Mouse (Mus musculus): ENCODE results near the gene Men1.
"Not testable (repeated sequence)": the region's sequence is repeated elsewhere in the genome, so short reads cannot be mapped to it uniquely, and the experiment has no call there.

The Men1 gene

GRCm38 (mm10) chr19:6304787-6305516, 29.8 kb upstream of the Men1 start:
- DNase-seq (ENCODE audit: low spot score): peak; percentile 93

DNA sequence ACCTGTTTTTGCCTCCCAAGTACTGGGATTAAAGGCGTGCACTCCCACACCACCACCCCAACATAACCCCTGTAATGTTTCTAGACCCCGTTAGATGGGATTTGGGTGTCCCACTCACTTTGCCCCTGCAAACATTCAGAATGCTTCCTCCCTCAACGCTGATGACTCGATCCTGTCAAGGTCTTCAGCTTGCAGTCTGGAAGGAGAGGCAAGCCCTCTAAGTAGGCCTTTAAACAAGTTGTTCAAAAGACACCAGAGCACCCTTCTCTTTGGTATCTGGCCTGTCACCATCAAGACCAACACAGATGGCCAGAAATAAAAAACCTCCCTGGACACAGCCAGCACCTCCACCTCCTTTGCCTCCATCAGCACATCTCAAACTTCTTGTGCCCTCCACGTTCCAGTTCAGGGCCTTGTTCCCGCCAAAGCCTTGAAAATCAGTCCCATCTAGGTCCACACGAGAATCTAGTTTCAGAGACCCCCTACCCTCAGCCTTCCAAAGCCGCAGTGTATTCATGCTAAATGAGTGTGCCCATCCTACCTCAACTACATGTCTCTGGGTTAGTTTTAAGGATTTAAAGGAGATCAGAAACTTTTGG, 29.2 kb upstream of the Men1 start:
- no peak for DNase-seq (ENCODE audit: low spot score)

- DNase-seq (ENCODE audit: low spot score): peak; percentile 78
These were observed 28.6 kb upstream of the Men1 start, which contains the start of gene Cdc42bpg for GRCm38 (mm10) chr19:6306137-6306551. Gene Cdc42bpg, plus strand, starts transcription at chr19:6306456.

- peak; percentile 84 for DNase-seq (ENCODE audit: low spot score)
These were observed 28.2 kb upstream of the Men1 start for GRCm38 (mm10) chr19:6306586-6306985.

GRCm38 (mm10) chr19:6307733-6308531, 26.8 kb upstream of the Men1 start:
- DNase-seq (ENCODE audit: low spot score): no peak

DNA sequence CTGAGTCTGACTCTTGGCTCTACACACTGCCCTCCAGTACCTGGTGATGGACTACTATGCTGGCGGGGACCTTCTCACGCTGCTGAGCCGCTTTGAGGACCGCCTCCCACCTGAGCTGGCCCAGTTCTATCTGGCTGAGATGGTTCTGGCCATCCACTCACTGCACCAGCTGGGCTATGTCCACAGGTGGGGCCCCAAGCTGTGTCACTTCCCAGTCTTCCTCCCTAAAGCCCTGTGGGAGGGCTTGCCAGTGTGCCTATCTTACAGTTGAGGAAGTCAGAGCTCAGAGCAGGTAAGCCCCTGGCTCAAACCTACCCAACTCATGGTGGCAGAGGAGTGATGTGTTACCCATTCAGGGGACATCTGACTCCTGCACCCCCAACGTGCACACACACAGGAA, 24.6 kb upstream of the Men1 start:
- DNase-seq (ENCODE audit: low spot score): no peak

GRCm38 (mm10) chr19:6311783-6312182, 23.0 kb upstream of the Men1 start:
- DNase-seq (ENCODE audit: low spot score): not testable (repeated sequence)

- DNase-seq (ENCODE audit: low spot score): no peak
These were observed 21.0 kb upstream of the Men1 start for GRCm38 (mm10) chr19:6313796-6314195.

DNA sequence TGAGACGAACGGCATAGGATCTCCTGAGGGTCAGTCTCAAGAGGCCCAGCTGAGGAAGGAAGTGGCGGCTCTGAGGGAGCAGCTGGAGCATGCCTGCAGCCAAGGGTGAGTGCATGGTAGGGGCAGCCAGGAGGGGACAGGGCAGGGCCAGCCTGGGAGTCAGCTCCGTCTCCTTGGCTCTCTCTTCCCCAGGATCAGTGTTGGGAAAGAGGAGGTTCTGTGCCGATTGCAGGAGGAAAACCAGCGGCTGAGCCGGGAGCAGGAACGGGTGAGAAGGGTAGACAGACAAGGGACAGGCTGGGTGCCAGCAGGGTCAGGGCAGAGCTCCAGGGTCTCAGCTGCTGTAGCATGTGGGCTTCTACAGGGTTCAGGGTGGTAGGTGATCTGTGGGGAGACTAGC, 20.3 kb upstream of the Men1 start:
- DNase-seq (ENCODE audit: low spot score): no peak

DNA sequence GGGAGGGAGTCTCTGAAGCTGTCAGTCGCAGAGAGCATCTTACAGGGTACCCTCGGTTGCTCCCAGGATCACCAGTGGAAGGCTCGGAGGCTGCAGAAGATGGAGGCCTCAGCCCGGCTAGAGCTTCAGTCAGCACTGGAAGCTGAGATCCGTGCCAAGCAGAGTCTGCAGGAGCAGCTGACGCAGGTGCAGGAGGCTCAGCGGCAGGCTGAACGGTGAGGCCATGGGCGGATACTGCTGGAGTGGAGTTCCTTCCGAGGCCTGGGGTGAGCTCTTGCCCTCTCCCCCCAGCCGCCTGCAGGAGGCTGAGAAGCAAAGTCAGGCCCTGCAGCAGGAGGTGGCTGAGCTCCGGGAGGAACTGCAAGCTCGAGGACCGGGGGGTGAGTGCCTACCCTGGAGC, 19.2 kb upstream of the Men1 start:
- no peak for DNase-seq (ENCODE audit: low spot score)

- no peak for DNase-seq (ENCODE audit: low spot score)
These were observed 16.6 kb upstream of the Men1 start for GRCm38 (mm10) chr19:6318145-6318544.

- no peak for DNase-seq (ENCODE audit: low spot score)
These were observed 13.4 kb upstream of the Men1 start for GRCm38 (mm10) chr19:6321358-6321757.

DNA sequence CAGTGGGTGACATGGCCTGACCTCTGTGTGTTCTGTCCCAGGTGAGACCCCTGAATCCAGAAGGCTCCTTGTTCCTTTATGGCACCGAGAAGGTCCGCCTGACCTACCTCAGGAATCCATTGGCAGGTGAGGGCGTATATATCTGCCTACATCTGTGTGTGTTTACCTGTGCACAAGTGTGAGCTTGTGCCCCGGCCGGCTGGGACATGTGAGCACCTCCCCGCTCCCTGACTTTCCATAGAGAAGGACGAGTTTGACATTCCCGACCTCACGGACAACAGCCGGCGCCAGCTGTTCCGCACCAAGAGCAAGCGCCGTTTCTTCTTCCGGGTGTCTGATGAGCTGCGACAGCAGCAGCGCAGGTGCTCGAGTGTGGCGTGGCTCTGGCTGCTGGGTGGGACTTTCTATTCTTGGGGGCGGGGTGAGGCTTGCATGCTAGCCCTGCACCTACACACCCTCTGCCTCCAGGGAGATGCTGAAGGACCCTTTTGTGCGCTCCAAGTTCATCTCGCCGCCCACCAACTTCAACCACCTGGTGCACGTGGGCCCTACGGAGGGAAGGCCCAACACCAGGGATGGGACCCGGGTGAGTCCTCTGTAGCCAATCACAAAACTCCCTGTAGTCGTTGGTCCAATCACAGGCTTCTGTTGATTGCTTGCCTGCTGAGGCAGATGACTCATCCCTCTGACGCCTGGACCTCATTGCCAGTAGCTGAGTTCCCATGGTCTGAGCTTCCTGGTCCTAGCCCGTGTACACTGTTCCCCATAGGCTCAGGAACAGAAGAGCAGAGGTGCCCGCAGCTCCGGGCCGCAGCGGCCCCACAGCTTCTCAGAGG, 12.8 kb upstream of the Men1 start:
- no peak for DNase-seq (ENCODE audit: low spot score)

GRCm38 (mm10) chr19:6324751-6325150, 10.0 kb upstream of the Men1 start:
- DNase-seq (ENCODE audit: low spot score): no peak

DNA sequence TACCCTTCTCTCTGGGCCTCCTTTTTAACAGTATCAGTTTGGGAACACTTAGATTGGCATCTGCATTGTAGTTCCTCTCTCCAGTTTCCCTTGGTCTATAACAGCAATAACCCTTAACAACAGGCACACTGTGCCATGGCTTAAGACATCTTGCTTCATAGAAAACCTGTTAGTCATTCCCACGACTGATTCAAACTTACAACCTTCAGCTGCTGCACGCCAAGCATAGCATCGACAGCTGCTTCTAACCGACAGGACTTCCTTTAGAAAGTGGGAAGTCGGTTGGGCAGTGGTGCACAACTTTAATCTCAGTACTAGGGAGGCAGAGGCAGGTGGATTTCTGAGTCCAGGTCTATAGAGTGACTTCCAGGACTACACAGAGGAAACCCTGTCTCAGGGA, 3.6 kb upstream of the Men1 start:
- DNase-seq (ENCODE audit: low spot score): no peak

GRCm38 (mm10) chr19:6331719-6332516, 2.9 kb upstream of the Men1 start:
- peak; percentile 58 for DNase-seq (ENCODE audit: low spot score)

DNA sequence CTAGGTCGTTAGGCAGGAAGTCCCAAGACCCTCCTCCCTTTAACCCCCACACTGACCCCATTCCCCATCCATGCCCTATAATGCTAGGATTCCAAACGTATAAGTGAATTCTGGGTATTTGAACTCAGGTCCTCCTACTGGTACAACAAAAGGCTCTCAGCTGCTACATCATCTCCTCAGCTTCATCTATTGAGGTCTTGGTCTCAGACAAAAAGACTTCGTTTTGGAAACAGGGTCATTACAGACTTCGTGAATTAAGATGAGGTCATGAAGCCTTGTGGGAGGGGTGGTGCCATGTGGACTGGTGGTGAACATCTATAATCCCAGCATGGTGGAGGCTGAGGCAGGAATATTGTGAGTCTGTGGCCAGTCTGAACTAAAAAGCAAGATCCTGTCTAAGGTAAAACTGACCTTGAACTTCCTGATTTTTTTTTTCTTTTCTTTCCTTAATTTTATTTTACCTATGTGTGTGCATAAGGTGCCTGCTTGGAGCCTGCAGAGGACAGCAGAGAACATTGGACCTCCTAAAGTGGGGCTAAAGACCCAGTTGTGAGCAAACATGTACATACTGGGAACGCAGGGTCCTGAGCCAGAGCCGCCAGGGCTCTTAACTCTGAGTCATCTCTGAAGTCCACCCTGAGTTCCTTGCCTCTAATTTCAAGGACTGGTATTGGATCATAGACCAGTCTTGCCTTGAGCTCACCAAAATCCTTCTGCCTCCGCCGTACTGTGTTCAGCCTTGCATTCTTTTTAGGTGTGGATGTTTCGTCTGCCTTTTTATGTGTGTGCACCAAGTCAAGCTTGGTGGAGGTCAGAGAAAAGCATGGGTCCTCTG, 801 bp upstream of the Men1 start:
- no peak for DNase-seq (ENCODE audit: low spot score)

GRCm38 (mm10) chr19:6335458-6335827, 664 bp downstream of the Men1 start:
- no peak for DNase-seq (ENCODE audit: low spot score)

DNA sequence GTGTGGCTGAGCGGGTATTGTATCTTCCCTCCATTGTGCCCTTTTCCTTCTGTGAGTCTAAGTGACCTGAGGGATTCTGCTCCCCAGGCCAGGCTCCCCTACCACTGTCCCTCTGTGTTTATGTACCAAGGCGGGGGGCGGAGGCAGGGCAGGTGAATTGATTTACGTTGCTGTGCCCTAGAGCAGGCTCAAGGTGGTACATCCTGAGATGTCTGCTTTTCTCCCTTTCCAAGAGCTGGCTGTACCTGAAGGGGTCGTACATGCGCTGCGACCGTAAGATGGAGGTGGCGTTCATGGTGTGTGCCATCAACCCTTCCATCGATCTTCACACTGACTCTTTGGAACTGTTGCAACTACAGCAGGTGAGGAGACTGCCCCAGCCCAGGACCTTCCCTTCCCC, 2.1 kb downstream of the Men1 start:
- no peak for DNase-seq (ENCODE audit: low spot score)

DNA sequence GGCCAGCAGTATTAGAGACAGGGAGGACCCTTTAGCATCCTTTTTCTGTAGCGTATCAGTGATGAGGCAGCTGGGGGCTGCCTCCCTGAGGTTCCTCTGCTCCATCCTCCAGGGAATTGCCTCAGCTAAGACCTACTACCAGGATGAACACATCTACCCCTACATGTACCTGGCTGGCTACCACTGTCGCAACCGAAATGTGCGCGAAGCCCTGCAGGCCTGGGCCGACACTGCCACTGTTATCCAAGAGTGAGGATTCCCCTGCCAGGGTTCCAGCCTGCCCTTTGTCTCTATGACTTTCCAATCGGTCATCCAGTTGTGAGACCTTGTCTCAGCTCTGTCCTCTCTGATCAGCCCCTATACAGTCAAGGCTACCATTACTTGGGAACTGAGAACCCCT, 3.4 kb downstream of the Men1 start:
- no peak for DNase-seq (ENCODE audit: low spot score)
